8 mouse cellular contexts compared by ENCODE assay signal in the genomic region with DNA sequence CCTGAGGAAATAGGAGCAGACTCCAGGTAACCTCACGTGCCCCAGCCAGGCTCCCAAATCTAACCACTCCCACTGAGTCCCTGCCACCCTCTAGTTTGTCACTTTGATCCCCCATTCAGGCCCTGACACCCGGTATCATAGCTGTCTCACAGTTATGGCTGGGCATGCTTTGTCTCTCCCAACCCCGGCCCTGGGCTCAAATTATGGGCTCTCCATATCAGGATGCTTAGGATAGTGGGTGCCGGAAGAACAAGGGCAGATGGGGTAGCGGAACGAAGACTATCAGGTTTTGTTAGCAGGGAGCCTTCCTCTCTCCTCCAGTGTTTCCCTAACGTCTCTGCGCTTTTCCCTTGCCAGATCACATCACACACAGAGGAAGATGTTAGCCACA. TPM values are rescaled to one million over a fixed set of nuclear protein-coding genes. Genes with fewer than 3 reads are reported as not detected.
DNase-seq lines count a peak whose midpoint lies in the region; ATAC-seq lines count a peak whose summit lies in the region.

No protein-coding gene starts in this region.

- H3K4me2 ChIP-seq in heart, embryonic 13.5 days, result peak overlapping the region; percentile 99
- H3K4me2 ChIP-seq in embryonic facial prominence, embryonic 11.5 days (ENCODE audit: low read depth, low read length), result peak overlapping the region; percentile 98
- peak overlapping the region; percentile 99 for H3K4me2 ChIP-seq in hindbrain, embryonic 16.5 days (ENCODE audit: low read length)
- H3K4me2 ChIP-seq in midbrain, embryonic 14.5 days (ENCODE audit: low read length), result peak overlapping the region; percentile 99

- H3K36me3 ChIP-seq in heart, embryonic 13.5 days, result no peaks in the 10 kb centered on the region
- H3K36me3 ChIP-seq in embryonic facial prominence, embryonic 11.5 days (replicated peaks; ENCODE audit: control insufficient read depth, insufficient read depth, low read depth, low read length), result no peaks in the 10 kb centered on the region
- H3K36me3 ChIP-seq in hindbrain, embryonic 16.5 days (ENCODE audit: control insufficient read depth, insufficient read depth, low read length), result no peaks in the 10 kb centered on the region
- no peaks in the 10 kb centered on the region for H3K36me3 ChIP-seq in midbrain, embryonic 14.5 days (ENCODE audit: control insufficient read depth, insufficient read depth, low read length)

- no peak overlapping the region for H3K27ac ChIP-seq in heart, embryonic 13.5 days (replicated peaks)
- no peak overlapping the region for H3K27ac ChIP-seq in embryonic facial prominence, embryonic 11.5 days (replicated peaks; ENCODE audit: low read depth, low read length)
- H3K27ac ChIP-seq in hindbrain, embryonic 16.5 days (ENCODE audit: low read depth, low read length), result no peak overlapping the region
- H3K27ac ChIP-seq in midbrain, embryonic 14.5 days (replicated peaks; ENCODE audit: low read depth, low read length), result peak overlapping the region; percentile 52; the same call in 1 of the 2 replicates

- peaks cover 36% of the 10 kb centered on the region for H3K4me1 ChIP-seq in heart, embryonic 13.5 days
- peaks cover 3% of the 10 kb centered on the region for H3K4me1 ChIP-seq in embryonic facial prominence, embryonic 11.5 days (ENCODE audit: control insufficient read depth, insufficient read depth, low read length)
- peaks cover 11% of the 10 kb centered on the region for H3K4me1 ChIP-seq in hindbrain, embryonic 16.5 days (ENCODE audit: control insufficient read depth, insufficient read depth, low read depth, low read length)
- H3K4me1 ChIP-seq in midbrain, embryonic 14.5 days (ENCODE audit: control insufficient read depth, insufficient read depth, low read length), result peaks cover 11% of the 10 kb centered on the region; the same call in 1 of the 2 replicates

- H3K4me3 ChIP-seq in heart, embryonic 13.5 days, result peak overlapping the region; percentile 71
- peak overlapping the region; percentile 61 for H3K4me3 ChIP-seq in embryonic facial prominence, embryonic 11.5 days (ENCODE audit: low read depth, low read length)
- H3K4me3 ChIP-seq in hindbrain, embryonic 16.5 days (ENCODE audit: low read length), result peak overlapping the region; percentile 79
- H3K4me3 ChIP-seq in midbrain, embryonic 14.5 days (replicated peaks; ENCODE audit: low read depth, low read length), result peak overlapping the region; percentile 59

- H3K9ac ChIP-seq in heart, embryonic 13.5 days, result peak overlapping the region; percentile 81
- no peak overlapping the region for H3K9ac ChIP-seq in embryonic facial prominence, embryonic 11.5 days (replicated peaks; ENCODE audit: low read length)
- H3K9ac ChIP-seq in hindbrain, embryonic 16.5 days (ENCODE audit: low read depth, low read length), result peak overlapping the region; percentile 86
- H3K9ac ChIP-seq in midbrain, embryonic 14.5 days (replicated peaks; ENCODE audit: low read length), result peak overlapping the region; percentile 58

- no peaks in the 10 kb centered on the region for H3K9me3 ChIP-seq in heart, embryonic 13.5 days
- no peaks in the 10 kb centered on the region for H3K9me3 ChIP-seq in embryonic facial prominence, embryonic 11.5 days (replicated peaks; ENCODE audit: control insufficient read depth, low read length)
- H3K9me3 ChIP-seq in hindbrain, embryonic 16.5 days (ENCODE audit: control insufficient read depth, low read length), result no peaks in the 10 kb centered on the region
- no peaks in the 10 kb centered on the region for H3K9me3 ChIP-seq in midbrain, embryonic 14.5 days (ENCODE audit: control insufficient read depth, low read length)

- WGBS in heart, embryonic 13.5 days, result 21% methylated on average over 8 of the region's 8 CpGs
- WGBS in embryonic facial prominence, embryonic 11.5 days, result 32% methylated on average over 8 of the region's 8 CpGs
- WGBS in hindbrain, embryonic 16.5 days, result 24% methylated on average over 8 of the region's 8 CpGs
- WGBS in midbrain, embryonic 14.5 days, result 18% methylated on average over 8 of the region's 8 CpGs

- DNase-seq in heart, postnatal 4 days, result no peak
- DNase-seq in embryonic facial prominence, embryonic 11.5 days (ENCODE audit: low spot score), result no peak
- no peak for DNase-seq in midbrain, embryonic 14.5 days
- no peak for DNase-seq in urinary bladder, postnatal 4 days (ENCODE audit: low spot score in 2 of 2)
- no peak for DNase-seq in adrenal gland, postnatal 10 days

- no peak for ATAC-seq in heart, embryonic 13.5 days (ENCODE audit: extremely low read depth, insufficient number of reproducible peaks, low FRiP score, low TSS enrichment)
- ATAC-seq in embryonic facial prominence, embryonic 11.5 days (replicated peaks; ENCODE audit: insufficient number of reproducible peaks, low FRiP score, low TSS enrichment, low read depth), result peak; percentile 50; the same call in 1 of the 2 replicates
- peak; percentile 69 for ATAC-seq in hindbrain, embryonic 16.5 days
- no peak; the same call in none of the 2 replicates for ATAC-seq in midbrain, embryonic 14.5 days (ENCODE audit: low FRiP score, low TSS enrichment)
- no peak for ATAC-seq in CD4-positive, CD25-positive, alpha-beta regulatory T cell, adult 4 months

- no peaks in the 10 kb centered on the region for H3K27me3 ChIP-seq in heart, embryonic 13.5 days (replicated peaks)
- H3K27me3 ChIP-seq in embryonic facial prominence, embryonic 11.5 days (ENCODE audit: control insufficient read depth, insufficient read depth, low read length), result no peaks in the 10 kb centered on the region
- H3K27me3 ChIP-seq in hindbrain, embryonic 16.5 days (replicated peaks; ENCODE audit: control insufficient read depth, insufficient read depth, low read length), result no peaks in the 10 kb centered on the region
- no peaks in the 10 kb centered on the region for H3K27me3 ChIP-seq in midbrain, embryonic 14.5 days (ENCODE audit: control insufficient read depth, insufficient read depth, low read length)

RNA-seq across cellular contexts. Expression of a gene that starts 8.2 kb away (rescaled TPM):
- polyA plus RNA-seq in heart, embryonic 13.5 days (2015; fragmentation: Nextera tagmentation; extraction: Ambion mirVana), result 21.4 TPM in 2 replicates
- total RNA-seq in heart, postnatal 4 days (2021), result 1 to 10 TPM; 6.6 to 7.0 TPM
- 60.1 and 62.6 TPM in 2 replicates for polyA plus RNA-seq in embryonic facial prominence, embryonic 11.5 days (2014; fragmentation: Nextera tagmentation; extraction: Ambion mirVana)
- polyA plus RNA-seq in hindbrain, embryonic 16.5 days (2015; fragmentation: Nextera tagmentation; extraction: Ambion mirVana), result 29.8 and 33.6 TPM in 2 replicates
- 25.4 and 46.9 TPM in 2 replicates for polyA plus RNA-seq in midbrain, embryonic 14.5 days (2014; fragmentation: Nextera tagmentation; extraction: Ambion mirVana)
- polyA plus RNA-seq in CD4-positive, CD25-positive, alpha-beta regulatory T cell, adult 4 months (2017; shearing (Covaris generic)), result not detected
- total RNA-seq in adrenal gland, postnatal 10 days (2021), result 10 to 100 TPM; 26.5 to 28.8 TPM

Comparison
In these comparisons a context has a peak if more than half of its experiments do, and no peak if none do; other contexts are left out.
1. ATAC-seq: peak in embryonic facial prominence, embryonic 11.5 days (single experiment) and hindbrain, embryonic 16.5 days (single experiment); none in heart, embryonic 13.5 days (single experiment), midbrain, embryonic 14.5 days (single experiment) and CD4-positive, CD25-positive, alpha-beta regulatory T cell, adult 4 months (single experiment).
2. RNA of a gene that starts 8.2 kb away (polyA plus RNA-seq): 60.1 to 62.6 TPM in embryonic facial prominence, embryonic 11.5 days, 25.4 to 46.9 TPM in midbrain, embryonic 14.5 days, 29.8 to 33.6 TPM in hindbrain, embryonic 16.5 days and 21.4 TPM in heart, embryonic 13.5 days; not detected in CD4-positive, CD25-positive, alpha-beta regulatory T cell, adult 4 months; every median in the first group is over 10 times any median in the second.
3. Peak in every context shown above with its lines, with median percentiles within 50 percentile points of each other: H3K4me2 ChIP-seq and H3K4me3 ChIP-seq.